Mouse (Mus musculus) MEL (cell line): ENCODE results near the gene Fam184b. TPM values are rescaled to one million over a fixed set of nuclear protein-coding genes. Genes with fewer than 3 reads are reported as not detected.

ENCODE experiments used
- DNase-seq: peaks from one replicate; pipeline ENCODE4 v3.0.0; 2011; ENCODE audit warnings: low read depth, low spot score
- H3K27ac ChIP-seq: 2 replicates; pipeline ENCODE4 v1.5.1; 2012; ENCODE audit warnings: low read depth, mild to moderate bottlenecking, control low read depth, low read length, moderate library complexity; ENCODE audit not compliant: control insufficient read depth
- H3K27me3 ChIP-seq, 2 experiments: fragments of 150-350 bp in 1 of 2; sonication (generic) in 1 of 2; 2 replicates each; pipeline ENCODE4 v1.6.1; 2012; ENCODE audit warnings: low read length in 2 of 2, mild to moderate bottlenecking in 2 of 2, improper control_type of control experiment in 1 of 2, moderate library complexity in 1 of 2; ENCODE audit not compliant: insufficient read depth in 2 of 2, control insufficient read depth in 1 of 2
- H3K36me3 ChIP-seq, 2 experiments: 2 replicates each; pipeline ENCODE4 v1.6.1; 2012 to 2014; ENCODE audit warnings: low read length in 2 of 2, improper control_type of control experiment in 1 of 2, inconsistent platforms in 1 of 2, mild to moderate bottlenecking in 1 of 2; ENCODE audit not compliant: insufficient read depth in 2 of 2, control insufficient read depth in 1 of 2
- H3K4me1 ChIP-seq, 2 experiments: fragments of 150-350 bp in 1 of 2; sonication (generic) in 1 of 2; 2 replicates each; pipeline ENCODE4 v1.6.1; 2012; ENCODE audit warnings: low read length in 2 of 2, improper control_type of control experiment in 1 of 2, mild to moderate bottlenecking in 1 of 2; ENCODE audit not compliant: insufficient read depth in 2 of 2, control insufficient read depth in 1 of 2
- H3K4me3 ChIP-seq, 2 experiments: fragments of 150-350 bp in 1 of 2; sonication (generic) in 1 of 2; 2 replicates each; pipeline ENCODE4 v1.5.1; 2012; ENCODE audit warnings: low read depth in 2 of 2, low read length in 2 of 2, mild to moderate bottlenecking in 2 of 2, moderate library complexity in 2 of 2, control low read depth in 1 of 2, improper control_type of control experiment in 1 of 2; ENCODE audit not compliant: control insufficient read depth in 1 of 2, insufficient read depth in 1 of 2
- H3K79me2 ChIP-seq: 2 replicates; pipeline ENCODE4 v1.6.1; 2012; ENCODE audit warnings: mild to moderate bottlenecking, low read length, moderate library complexity; ENCODE audit not compliant: control insufficient read depth, poor library complexity, insufficient read depth
- H3K9ac ChIP-seq: 2 replicates; pipeline ENCODE4 v1.6.1; 2012; ENCODE audit warnings: low read depth, mild to moderate bottlenecking, control low read depth, low read length, moderate library complexity; ENCODE audit not compliant: control insufficient read depth, poor library complexity, severe bottlenecking
- H3K9me3 ChIP-seq: fragments of 150-350 bp; sonication (generic); replicated peaks from 2 replicates; pipeline ENCODE4 v1.6.1; 2012; ENCODE audit warnings: mild to moderate bottlenecking, low read length, improper control_type of control experiment, moderate library complexity; ENCODE audit not compliant: insufficient read depth
- BHLHE40 ChIP-seq: IDR thresholded peaks from 2 replicates; pipeline ENCODE4 v1.6.1; 2012; ENCODE audit warnings: low read depth, mild to moderate bottlenecking, inconsistent platforms, low read length, improper control_type of control experiment, borderline replicate concordance
- CHD1 ChIP-seq: IDR thresholded peaks from 2 replicates; pipeline ENCODE4 v1.6.1; 2012; ENCODE audit warnings: low read depth, mild to moderate bottlenecking, inconsistent platforms, low read length, improper control_type of control experiment
- CHD2 ChIP-seq: IDR thresholded peaks from 2 replicates; pipeline ENCODE4 v1.6.1; 2011; ENCODE audit warnings: low read length, improper control_type of control experiment
- CTCF ChIP-seq, 3 experiments: IDR thresholded peaks in 2 of 3; conservative IDR thresholded peaks in 1 of 3; 2 replicates each; pipeline ENCODE4 v1.5.1; 2011 to 2012; ENCODE audit warnings: low read length in 3 of 3, low read depth in 2 of 3, mild to moderate bottlenecking in 2 of 3, improper control_type of control experiment in 1 of 3, inconsistent platforms in 1 of 3, mixed read lengths in 1 of 3, moderate library complexity in 1 of 3; ENCODE audit not compliant: control insufficient read depth in 1 of 3, insufficient read depth in 1 of 3, poor library complexity in 1 of 3, severe bottlenecking in 1 of 3
- E2F4 ChIP-seq: IDR thresholded peaks from 2 replicates; pipeline ENCODE4 v1.6.1; 2011; ENCODE audit warnings: low read depth, low read length, improper control_type of control experiment, borderline replicate concordance
- EP300 ChIP-seq, 2 experiments: IDR thresholded peaks; 2 replicates each; pipeline ENCODE4 v1.6.1; 2011; ENCODE audit warnings: improper control_type of control experiment in 2 of 2, low read length in 2 of 2, low read depth in 1 of 2, mild to moderate bottlenecking in 1 of 2
- GABPA ChIP-seq: IDR thresholded peaks from 2 replicates; pipeline ENCODE4 v1.6.1; 2012; ENCODE audit warnings: low read depth, mild to moderate bottlenecking, inconsistent platforms, low read length, improper control_type of control experiment, moderate library complexity
- GATA1 ChIP-seq: IDR thresholded peaks from 2 replicates; pipeline ENCODE4 v1.6.1; 2011; ENCODE audit warnings: low read depth, low read length, improper control_type of control experiment
- HCFC1 ChIP-seq: IDR thresholded peaks from 2 replicates; pipeline ENCODE4 v1.6.1; 2012; ENCODE audit warnings: low read depth, mild to moderate bottlenecking, inconsistent platforms, low read length, improper control_type of control experiment, moderate library complexity
- KAT2A ChIP-seq: conservative IDR thresholded peaks from 2 replicates; pipeline ENCODE4 v1.6.1; 2012; ENCODE audit warnings: low read depth, low read length, improper control_type of control experiment, inconsistent platforms
- MAFK ChIP-seq: IDR thresholded peaks from 2 replicates; pipeline ENCODE4 v1.6.1; 2011; ENCODE audit warnings: low read depth, mild to moderate bottlenecking, low read length, improper control_type of control experiment, borderline replicate concordance
- MAX ChIP-seq: IDR thresholded peaks from 2 replicates; pipeline ENCODE4 v1.6.1; 2011; ENCODE audit warnings: low read length, improper control_type of control experiment
- MAZ ChIP-seq: IDR thresholded peaks from 2 replicates; pipeline ENCODE4 v1.6.1; 2012; ENCODE audit warnings: low read depth, mild to moderate bottlenecking, inconsistent platforms, low read length, improper control_type of control experiment
- MEF2A ChIP-seq: IDR thresholded peaks from 2 replicates; pipeline ENCODE4 v1.6.1; 2014; ENCODE audit warnings: low read depth, mild to moderate bottlenecking, inconsistent platforms, low read length, improper control_type of control experiment; ENCODE audit not compliant: poor library complexity, insufficient replicate concordance, severe bottlenecking; ENCODE audit errors: extremely low read depth
- MYC ChIP-seq: IDR thresholded peaks from 2 replicates; pipeline ENCODE4 v1.6.1; 2011; ENCODE audit warnings: low read depth, mild to moderate bottlenecking, low read length, improper control_type of control experiment, moderate library complexity
- NELFE ChIP-seq: IDR thresholded peaks from 2 replicates; pipeline ENCODE4 v1.6.1; 2011; ENCODE audit warnings: low read depth, low read length, improper control_type of control experiment
- NRF1 ChIP-seq: IDR thresholded peaks from 2 replicates; pipeline ENCODE4 v1.6.1; 2014; ENCODE audit warnings: low read depth, mild to moderate bottlenecking, inconsistent platforms, low read length, improper control_type of control experiment, moderate library complexity; ENCODE audit not compliant: poor library complexity, insufficient read depth, severe bottlenecking
- POLR2AphosphoS2 ChIP-seq: IDR thresholded peaks from 2 replicates; pipeline ENCODE4 v1.6.1; 2011; ENCODE audit warnings: low read length, improper control_type of control experiment
- POLR2AphosphoS5 ChIP-seq: IDR thresholded peaks from 2 replicates; pipeline ENCODE4 v1.6.1; 2012; ENCODE audit warnings: low read depth, borderline replicate concordance, mild to moderate bottlenecking, inconsistent platforms, low read length, moderate library complexity, mixed read lengths
- RAD21 ChIP-seq: IDR thresholded peaks from 2 replicates; pipeline ENCODE4 v1.6.1; 2011; ENCODE audit warnings: mild to moderate bottlenecking, low read depth, low read length, improper control_type of control experiment
- RCOR1 ChIP-seq: IDR thresholded peaks from 2 replicates; pipeline ENCODE4 v1.6.1; 2012; ENCODE audit warnings: low read depth, mild to moderate bottlenecking, inconsistent platforms, low read length, improper control_type of control experiment
- SIN3A ChIP-seq: IDR thresholded peaks from 2 replicates; pipeline ENCODE4 v1.6.1; 2012; ENCODE audit warnings: low read length, improper control_type of control experiment, inconsistent platforms
- SMC3 ChIP-seq: IDR thresholded peaks from 2 replicates; pipeline ENCODE4 v1.6.1; 2011; ENCODE audit warnings: low read depth, low read length, improper control_type of control experiment
- TAL1 ChIP-seq: IDR thresholded peaks from 2 replicates; pipeline ENCODE4 v1.6.1; 2012; ENCODE audit warnings: mild to moderate bottlenecking, inconsistent platforms, low read length, moderate library complexity, mixed read lengths
- USF2 ChIP-seq, 2 experiments: IDR thresholded peaks; 2 replicates each; pipeline ENCODE4 v1.6.1; 2011 to 2012; ENCODE audit warnings: improper control_type of control experiment in 2 of 2, low read length in 2 of 2, borderline replicate concordance in 1 of 2, inconsistent platforms in 1 of 2, low read depth in 1 of 2, mild to moderate bottlenecking in 1 of 2; ENCODE audit not compliant: insufficient read depth in 1 of 2
- ZC3H11A ChIP-seq: IDR thresholded peaks from 2 replicates; pipeline ENCODE4 v1.6.1; 2012; ENCODE audit warnings: low read depth, mild to moderate bottlenecking, inconsistent platforms, low read length, improper control_type of control experiment
- ZKSCAN1 ChIP-seq: IDR thresholded peaks from 2 replicates; pipeline ENCODE4 v1.6.1; 2012; ENCODE audit warnings: low read depth, mild to moderate bottlenecking, inconsistent platforms, low read length, improper control_type of control experiment, moderate library complexity
- ZMIZ1 ChIP-seq: IDR thresholded peaks from 2 replicates; pipeline ENCODE4 v1.6.1; 2012; ENCODE audit warnings: low read depth, mild to moderate bottlenecking, inconsistent platforms, low read length, improper control_type of control experiment, moderate library complexity
- polyA plus RNA-seq, 2 experiments: library from polyadenylated mRNA; stranded (reverse) in 1 of 2; unstranded in 1 of 2; fragments of >175 nt in 1 of 2; fragments of >200 nt in 1 of 2; gene quantifications; 2 replicates each; pipeline versions ENCODE4 v1.2.1 to v1.2.4; 2012; ENCODE audit warnings: low replicate concordance in 2 of 2, low read depth in 1 of 2; ENCODE audit not compliant: insufficient read length in 2 of 2, insufficient read depth in 1 of 2, missing spikeins in 1 of 2
- total RNA-seq: library from RNA; depleted of rRNA; stranded (reverse); fragments of 300-350 nt; gene quantifications from 2 replicates; pipeline ENCODE4 v1.2.3, GENCODE M21; 2012

The Fam184b gene
- total and polyA plus RNA-seq, 3 experiments, result under 0.01 to 0.06 TPM; not detected in 1

DNA sequence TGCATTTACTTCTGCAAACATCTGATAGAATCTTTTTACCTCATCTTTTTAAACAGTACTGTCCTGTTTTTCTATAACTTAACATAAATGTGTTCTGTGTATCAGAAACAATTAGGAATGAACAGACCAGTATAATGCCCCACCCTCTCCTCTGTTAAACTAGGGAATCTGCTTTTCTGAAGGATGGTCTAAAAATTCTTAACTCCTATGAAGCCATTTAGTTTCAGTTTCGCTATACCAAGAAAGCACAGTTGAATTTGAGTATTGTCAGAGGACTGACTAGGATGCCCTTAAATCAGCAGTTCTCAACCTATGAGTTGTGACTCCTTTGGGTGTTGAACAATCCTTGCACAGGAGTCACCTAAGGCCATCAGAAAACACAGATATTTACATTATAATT, 35.6 kb upstream of the Fam184b start:
- Histone ChIP-seq H3K36me3 (peaks cover 21 to 25% of the 10 kb centered on the region in 2 experiments), H3K4me1 (peaks cover 4 to 6% of the 10 kb centered on the region in 2 experiments)
- TF ChIP-seq HCFC1 (no peak), POLR2AphosphoS5 (no peak), CHD2 (no peak), USF2 (IDR thresholded peaks at IDR 0.05; ENCODE audit: borderline replicate concordance in 1 of 2, insufficient read depth in 1 of 2, low read depth in 1 of 2, low read length in 2 of 2) (no peak), GATA1 (no peak), ZMIZ1 (no peak), GABPA (no peak), ZKSCAN1 (no peak), E2F4 (no peak)
- TF ChIP-seq, all 39 proteins: peak for 0

GRCm38 (mm10) chr5:45670894-45671494, 31.6 kb upstream of the Fam184b start:
- peak overlapping the region; percentile 86 for H3K9ac ChIP-seq
- H3K36me3 ChIP-seq, result peaks cover 7 to 14% of the 10 kb centered on the region in 2 experiments
- peaks cover 0 to 6% of the 10 kb centered on the region in 2 experiments; a peak in 2 of 4 replicates for H3K4me1 ChIP-seq
- peak overlapping the region; percentile 32 to 77 for H3K4me3 ChIP-seq
- no peaks in the 10 kb centered on the region for H3K27me3 ChIP-seq
- H3K27ac ChIP-seq, result no peak overlapping the region
- H3K79me2 ChIP-seq, result peaks cover 17% of the 10 kb centered on the region
- no peaks in the 10 kb centered on the region for H3K9me3 ChIP-seq
- DNase-seq, result peak; percentile 35
- TF ChIP-seq GATA1 (0 out of 2 replicates have a peak, but pooled peaks have one; percentile 13), MYC (no peak), HCFC1 (no peak), CHD1 (peak; percentile 95), GABPA (no peak), NRF1 (no peak), EP300 (IDR thresholded peaks at IDR 0.05; ENCODE audit: low read depth in 1 of 2, low read length in 2 of 2) (peak; percentile 56 to 64; a peak in 3 of 4 replicates), NELFE (no peak), SIN3A (peak; percentile 53), MAFK (no peak), ZC3H11A (peak; percentile 7; the same call in 1 of the 2 replicates), CTCF (IDR thresholded peaks at IDR 0.05 in 2 of 3, conservative IDR thresholded peaks at IDR 0.05 in 1 of 3; ENCODE audit: control insufficient read depth in 1 of 3, insufficient read depth in 1 of 3, low read depth in 2 of 3, low read length in 3 of 3, poor library complexity in 1 of 3, severe bottlenecking in 1 of 3) (no peak), ZKSCAN1 (no peak), MAX (no peak), MAZ (no peak), CHD2 (no peak), RAD21 (no peak), ZMIZ1 (no peak), MEF2A (no peak), SMC3 (no peak), E2F4 (no peak), RCOR1 (0 out of 2 replicates have a peak, but pooled peaks have one; percentile 21), BHLHE40 (no peak), KAT2A (no peak), TAL1 (no peak), USF2 (IDR thresholded peaks at IDR 0.05; ENCODE audit: borderline replicate concordance in 1 of 2, insufficient read depth in 1 of 2, low read depth in 1 of 2, low read length in 2 of 2) (no peak), POLR2AphosphoS2 (peak; percentile 57; the same call in 1 of the 2 replicates)

More for the DNA sequence above, 35.6 kb upstream of the Fam184b start:
- Histone ChIP-seq H3K4me3 (no peak overlapping the region), H3K27ac (no peak overlapping the region), H3K9me3 (no peaks in the 10 kb centered on the region), H3K9ac (no peak overlapping the region), H3K79me2 (peaks cover 10% of the 10 kb centered on the region), H3K27me3 (no peaks in the 10 kb centered on the region)
- DNase-seq, result no peak
